Mouse (Mus musculus) stomach, postnatal 0 days (tissue): ENCODE measurements at regions not wholly inside any gene's neighbourhood (a gene's known extent, or its start where the extent isn't known, plus 50 kb on each side); places are given as distances from the start of the nearest gene placed in this dataset.

ENCODE experiments used
- CTCF ChIP-seq: IDR thresholded peaks from 2 replicates; pipeline ENCODE4 v1.5.1; 2016; ENCODE audit warnings: antibody characterized with exemption, low read depth, mild to moderate bottlenecking, moderate library complexity
- EP300 ChIP-seq: optimal IDR thresholded peaks from 2 replicates; pipeline ENCODE3; 2016; ENCODE audit warnings: antibody characterized with exemption

DNA sequence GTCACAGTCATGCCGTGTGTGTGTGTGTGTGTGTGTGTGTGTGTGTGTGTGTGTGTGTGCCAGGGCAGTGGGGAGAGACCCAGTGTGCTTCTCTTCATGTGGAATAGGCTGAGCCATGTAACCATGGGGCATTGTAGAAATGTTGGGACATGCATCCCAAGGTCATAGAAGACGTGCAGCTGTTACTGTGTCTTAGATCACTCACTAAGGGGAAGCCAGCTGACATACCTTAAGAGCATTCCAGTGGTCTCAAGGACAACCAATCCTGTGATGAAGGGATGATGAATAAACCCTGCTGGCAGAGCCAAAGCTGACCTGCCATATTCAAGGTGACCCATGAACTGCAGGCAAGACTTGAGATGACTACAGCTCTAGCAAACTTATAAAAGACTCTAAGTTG is 75.3 kb upstream of the Klf3 start:
- TF ChIP-seq CTCF (no peak), EP300 (no peak)
